Mouse (Mus musculus) hindbrain, embryonic 15.5 days (tissue): ENCODE measurements at regions not wholly inside any gene's neighbourhood (a gene's known extent, or its start where the extent isn't known, plus 50 kb on each side); places are given as distances from the start of the nearest gene placed in this dataset.
"Not testable (repeated sequence)": the region's sequence is repeated elsewhere in the genome, so short reads cannot be mapped to it uniquely, and the experiment has no call there.

Experiments
- ATAC-seq: fragments of 200-750 bp; cut with Nextera tagmentation; 2 replicates; pipeline ENCODE4 v1.8.0; 2017; ENCODE audit warnings: low read depth, moderate number of reproducible peaks, moderate TSS enrichment; ENCODE audit not compliant: low FRiP score
- H3K27ac ChIP-seq: fragments of 300-500 bp; sonication (generic); replicated peaks from 2 replicates; pipeline ENCODE4 v1.5.1; 2015; ENCODE audit warnings: mild to moderate bottlenecking, inconsistent platforms
- H3K27me3 ChIP-seq: fragments of 300-500 bp; sonication (generic); 2 replicates; pipeline ENCODE4 v1.6.1; 2015; ENCODE audit warnings: control low read depth, inconsistent platforms
- H3K36me3 ChIP-seq: fragments of 300-500 bp; sonication (generic); 2 replicates; pipeline ENCODE4 v1.6.1; 2015; ENCODE audit warnings: control low read depth, inconsistent platforms
- H3K4me1 ChIP-seq: fragments of 300-500 bp; sonication (generic); replicated peaks from 2 replicates; pipeline ENCODE4 v1.6.1; 2015; ENCODE audit warnings: control low read depth, inconsistent platforms
- H3K4me2 ChIP-seq: fragments of 300-500 bp; sonication (generic); 2 replicates; pipeline ENCODE4 v1.6.1; 2015; ENCODE audit warnings: moderate library complexity, mild to moderate bottlenecking, inconsistent platforms
- H3K4me3 ChIP-seq: fragments of 300-500 bp; sonication (generic); 2 replicates; pipeline ENCODE4 v1.5.1; 2015; ENCODE audit warnings: mild to moderate bottlenecking, inconsistent platforms
- H3K9ac ChIP-seq: fragments of 300-500 bp; sonication (generic); 2 replicates; pipeline ENCODE4 v1.6.1; 2015; ENCODE audit warnings: inconsistent platforms
- H3K9me3 ChIP-seq: fragments of 300-500 bp; sonication (generic); 2 replicates; pipeline ENCODE4 v1.6.1; 2016; ENCODE audit warnings: control low read depth, inconsistent platforms
- WGBS: fragments of 180-500 bp; shearing (Covaris S2); methylation state at CpG from one replicate; pipeline ENCODE4 v1.1.7; 2015; 5-methylcytosine and 5-hydroxymethylcytosine counted together

- Histone ChIP-seq H3K4me3 (no peak overlapping the region), H3K4me2 (no peak overlapping the region), H3K9me3 (no peaks in the 10 kb centered on the region), H3K27me3 (no peaks in the 10 kb centered on the region), H3K9ac (no peak overlapping the region), H3K4me1 (no peaks in the 10 kb centered on the region), H3K27ac (no peak overlapping the region), H3K36me3 (no peaks in the 10 kb centered on the region)
- WGBS = 93% methylated on average over 2 of the region's 2 CpGs
- no peak for ATAC-seq
Measured at GRCm38 (mm10) chr16:71342777-71343176, 965.3 kb upstream of the Robo1 start.

GRCm38 (mm10) chr16:71344589-71344988 lies 963.5 kb upstream of the Robo1 start:
- no peak overlapping the region for H3K27ac ChIP-seq
- H3K9me3 ChIP-seq = no peaks in the 10 kb centered on the region
- 78% methylated on average over 2 of the region's 2 CpGs for WGBS

GRCm38 (mm10) chr16:71391872-71392271 lies 916.2 kb upstream of the Robo1 start:
- 24% methylated on average over 5 of the region's 5 CpGs for WGBS
- Histone ChIP-seq H3K27ac (peak overlapping the region; percentile 69), H3K4me1 (peaks cover 5% of the 10 kb centered on the region; the same call in 1 of the 2 replicates), H3K4me3 (no peak overlapping the region), H3K4me2 (peak overlapping the region; percentile 24; the same call in 1 of the 2 replicates), H3K9me3 (no peaks in the 10 kb centered on the region), H3K9ac (no peak overlapping the region), H3K36me3 (no peaks in the 10 kb centered on the region), H3K27me3 (no peaks in the 10 kb centered on the region)
- peak; percentile 83 for ATAC-seq

More at GRCm38 (mm10) chr16:71344589-71344988, 963.5 kb upstream of the Robo1 start:
- Histone ChIP-seq H3K27me3 (no peaks in the 10 kb centered on the region), H3K4me2 (no peak overlapping the region), H3K9ac (no peak overlapping the region), H3K4me1 (no peaks in the 10 kb centered on the region), H3K36me3 (no peaks in the 10 kb centered on the region), H3K4me3 (no peak overlapping the region)
- no peak for ATAC-seq

GRCm38 (mm10) chr16:71434791-71435190 lies 873.3 kb upstream of the Robo1 start:
- not testable (repeated sequence) for H3K4me1 ChIP-seq, H3K9ac ChIP-seq, H3K4me2 ChIP-seq, H3K9me3 ChIP-seq, H3K27ac ChIP-seq, H3K36me3 ChIP-seq, H3K4me3 ChIP-seq, H3K27me3 ChIP-seq, ATAC-seq
- WGBS = 93% methylated on average over 3 of the region's 3 CpGs
